Mouse (Mus musculus) Patski (cell line): ENCODE data around the gene March2. TPM values are rescaled to one million over a fixed set of nuclear protein-coding genes. Genes with fewer than 3 reads are reported as not detected.
A peak's percentile ranks its signal among the peaks of the same experiment; 100 is the strongest.

Source experiments
- ATAC-seq: fragments of 100-300 bp; one replicate; pipeline ENCODE4 v1.8.0; 2021
- CTCF ChIA-PET: fragments of 350-600 bp; sonication (Branson Sonifier 250); formaldehyde crosslinking; loops from one replicate; lab custom pipeline; 2022; ENCODE audit warnings: inconsistent platforms; lab: Charles Lee
- POLR2A ChIA-PET: fragments of 350-600 bp; sonication (Branson Sonifier 250); formaldehyde crosslinking; loops from one replicate; lab custom pipeline; 2022; ENCODE audit warnings: antibody characterized with exemption, inconsistent platforms; lab: Charles Lee
- DNase-seq: peaks from one replicate; pipeline ENCODE4 v3.0.0-alpha.2; 2011; ENCODE audit warnings: low read depth, low spot score
- H3K27me3 ChIP-seq: fragments of 371-371 bp; one replicate; pipeline ENCODE4 v1.5.1; 2021
- CTCF ChIP-seq: fragments of 100-300 bp; IDR thresholded peaks from one replicate; pipeline ENCODE4 v1.5.1; 2021
- in situ Hi-C: fragments of 300-500 bp; cut with MboI; formaldehyde crosslinking; loops from 3 replicates; pipeline ENCODE4 v1.11.1; 2018; ENCODE audit warnings: low pct_unique_long_range_greater_than_20kb, mixed read lengths
- polyA plus RNA-seq: library from polyadenylated mRNA; unstranded; gene quantifications from one replicate; pipeline ENCODE4 v1.2.3, GENCODE M21; 2021

March2 gene
- polyA plus RNA-seq = 77.2 TPM

DNA sequence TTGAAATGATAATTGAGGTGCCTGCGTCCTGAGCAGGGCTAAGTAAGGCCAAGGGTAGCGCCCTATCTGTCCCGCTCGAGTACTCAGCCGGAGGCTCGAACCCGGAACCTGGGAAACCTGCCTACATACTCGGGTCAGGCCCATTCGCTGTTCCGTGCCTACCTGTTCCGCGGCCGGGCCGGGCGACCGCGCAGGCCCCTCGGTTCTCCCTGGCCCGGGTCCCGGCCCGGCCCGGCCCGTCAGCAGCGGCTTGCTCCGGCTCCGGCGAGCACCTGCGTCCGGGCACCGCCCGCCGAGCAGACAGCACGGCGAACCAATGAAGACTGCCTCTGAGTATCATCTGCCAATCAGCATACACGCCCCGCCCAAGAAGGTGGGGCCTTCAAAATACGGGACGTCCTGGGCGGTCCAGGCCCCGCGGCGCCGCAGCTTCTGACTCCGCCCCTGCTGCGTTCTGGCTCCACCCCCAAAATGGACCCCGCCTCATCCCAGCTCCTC lies at the start of gene March2:
TSS of gene March2 (minus strand) at position 287 of the 498 bp plus-strand sequence.
- ATAC-seq (peak; percentile 99), DNase-seq (peak; percentile 59)
- no peak for TF ChIP-seq CTCF
- H3K27me3 ChIP-seq = no peaks in the 10 kb centered on the region
- in situ Hi-C loops = no loop called here
- POLR2A ChIA-PET = interaction anchor here (1.2 kb wide), 1 partner anchor 20 kb away, joined by 3 read pairs; no protein-coding TSS in a partner anchor
- CTCF ChIA-PET = interaction anchor here (1.2 kb wide), 1 partner anchor 11 kb away, joined by 4 read pairs; no protein-coding TSS in a partner anchor

- H3K27me3 ChIP-seq = no peaks in the 10 kb centered on the region
- DNase-seq = no peak
- ChIA-PET CTCF (no interaction called here), POLR2A (no interaction called here)
- TF ChIP-seq CTCF = no peak
- in situ Hi-C loops = no loop called here
- ATAC-seq = no peak
Observed at GRCm38 (mm10) chr17:33766389-33766788, 47.9 kb upstream of the March2 start.

DNA sequence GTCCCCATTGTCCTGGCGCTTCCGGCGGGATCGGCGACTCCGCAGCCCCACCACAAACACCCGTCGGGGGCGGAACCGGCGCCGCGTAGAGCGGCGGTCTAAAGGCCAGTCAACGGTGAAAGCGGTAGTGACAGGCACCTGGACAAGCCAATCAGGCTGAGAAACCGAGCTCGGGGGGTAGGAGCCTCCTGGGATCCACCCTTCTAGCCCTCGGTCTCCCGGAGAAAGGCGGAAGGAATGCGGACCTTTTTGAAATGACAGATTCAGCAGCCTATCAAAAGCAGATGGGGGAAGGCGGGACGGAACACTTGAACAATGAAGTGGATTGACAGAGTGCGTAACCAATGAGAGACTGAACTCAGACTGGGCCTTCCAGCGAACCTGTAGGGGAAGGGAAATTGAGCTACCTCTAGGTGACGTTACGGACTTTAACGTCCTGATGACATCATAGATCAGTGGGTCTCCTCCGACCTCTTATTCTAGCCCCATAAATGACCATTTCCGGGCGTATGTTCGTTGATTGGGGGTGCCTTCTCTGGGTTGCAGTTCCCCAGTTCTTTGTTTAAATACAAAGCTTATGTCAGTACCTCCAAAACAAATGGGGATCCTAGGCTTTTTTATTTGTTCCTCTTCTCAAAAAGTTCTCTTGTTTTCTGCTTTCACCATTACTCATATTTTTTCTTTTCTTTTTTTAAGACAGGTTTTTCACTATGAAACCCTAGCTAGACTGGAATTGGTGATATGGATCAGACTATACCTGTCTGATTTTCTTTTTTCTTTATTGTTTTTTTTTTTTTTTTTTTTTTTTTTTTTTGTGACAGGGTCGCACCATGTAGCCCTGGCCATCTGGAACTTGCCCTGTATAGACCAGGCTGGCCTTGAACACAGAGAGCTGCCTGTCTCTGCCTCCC lies 42.0 kb upstream of the March2 start, which contains the start of gene Rab11b:
TSS of gene Rab11b (minus strand) at position 276 of the 911 bp plus-strand sequence.
- H3K27me3 ChIP-seq = no peaks in the 10 kb centered on the region
- peak; percentile 98 for ATAC-seq
- in situ Hi-C loops = no loop called here
- peak; percentile 100 for DNase-seq
- no peak for TF ChIP-seq CTCF
- ChIA-PET CTCF (interaction anchor here (1.1 to 2.1 kb wide), 6 partner anchors 14 to 38 kb away, joined by 3 to 14 read pairs (median 4); no protein-coding TSS in a partner anchor), POLR2A (interaction anchor here (1.6 to 1.9 kb wide), 2 partner anchors 22 to 25 kb away, joined by 4 to 7 read pairs; partner anchors contain the start of gene Angptl4)

DNA sequence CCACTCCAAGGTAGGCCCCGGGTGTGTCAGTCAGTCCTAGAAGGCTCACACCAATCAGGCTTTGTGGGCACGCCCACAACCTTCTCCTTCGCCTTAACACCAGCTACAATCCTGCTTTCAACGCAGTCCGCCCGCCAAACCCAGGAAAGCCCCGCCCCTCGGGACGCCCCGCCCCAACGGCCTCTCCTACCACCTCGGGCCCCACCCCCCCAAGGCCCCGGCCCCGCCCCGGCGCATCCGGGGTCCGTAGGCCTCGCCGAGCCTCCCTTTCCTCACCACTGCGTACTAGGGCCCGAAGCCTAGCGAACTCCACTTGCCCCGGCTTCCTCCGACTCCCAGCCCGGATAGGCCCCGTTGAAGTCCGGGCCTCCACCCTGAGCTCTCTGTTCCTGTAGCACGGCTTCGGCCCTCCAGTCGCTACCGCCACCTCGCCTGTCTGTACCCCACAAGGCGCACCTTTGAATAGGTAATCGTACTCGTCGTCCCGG lies 41.3 kb upstream of the March2 start:
- no peak for TF ChIP-seq CTCF
- H3K27me3 ChIP-seq = no peaks in the 10 kb centered on the region
- DNase-seq = no peak
- ChIA-PET CTCF (interaction anchor here (1.3 to 2.1 kb wide), 2 partner anchors 19 to 23 kb away, joined by 4 to 14 read pairs; no protein-coding TSS in a partner anchor), POLR2A (interaction anchor here (1.6 to 1.9 kb wide), 2 partner anchors 23 to 25 kb away, joined by 4 to 7 read pairs; partner anchors contain the start of gene Angptl4)
- ATAC-seq = peak; percentile 24
- in situ Hi-C loops = no loop called here

GRCm38 (mm10) chr17:33757231-33757630 lies 38.8 kb upstream of the March2 start:
- POLR2A ChIA-PET = no interaction called here
- no peaks in the 10 kb centered on the region for H3K27me3 ChIP-seq
- DNase-seq = no peak
- CTCF ChIA-PET = interaction anchor here (1.8 to 1.9 kb wide), 2 partner anchors 22 to 25 kb away, joined by 5 to 6 read pairs; partner anchors contain the start of gene Angptl4
- in situ Hi-C loops = no loop called here
- ATAC-seq = no peak
- TF ChIP-seq CTCF = no peak

DNA sequence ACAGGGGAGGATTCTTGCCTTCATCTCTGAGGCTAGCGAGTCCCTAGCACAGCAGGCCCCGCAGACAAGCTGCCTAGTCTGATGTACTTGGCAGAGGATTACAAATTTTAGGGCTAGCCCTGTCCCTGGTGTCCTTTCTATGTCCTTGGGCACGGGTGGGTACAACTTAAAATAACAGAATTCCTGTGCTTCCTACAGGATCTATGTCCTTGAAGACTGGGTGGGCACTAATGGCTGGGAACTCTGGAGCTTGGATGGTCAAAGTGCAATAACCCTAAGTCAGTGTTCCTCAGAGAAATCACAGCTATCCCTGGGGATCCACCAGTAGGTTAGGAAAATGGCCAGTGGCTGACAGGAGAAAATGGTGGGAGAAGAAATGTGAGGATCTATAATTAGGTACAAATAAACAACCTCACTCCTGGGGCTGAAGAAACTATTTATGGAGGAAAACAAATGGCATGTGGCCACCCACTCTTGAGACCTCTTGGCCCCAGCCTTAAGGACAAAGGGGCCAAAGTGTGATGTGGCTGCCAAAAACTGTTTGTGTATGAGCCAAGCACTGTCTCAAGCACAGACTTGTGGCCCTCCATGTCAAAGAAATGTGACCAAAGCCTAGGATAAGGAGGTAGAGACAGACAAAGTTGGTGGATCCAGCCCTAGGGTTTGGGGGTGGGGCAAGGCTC lies 37.8 kb upstream of the March2 start:
- no peaks in the 10 kb centered on the region for H3K27me3 ChIP-seq
- in situ Hi-C loops = no loop called here
- no peak for DNase-seq
- CTCF ChIA-PET = interaction anchor here (1.2 kb wide), 1 partner anchor 36 kb away, joined by 3 read pairs; no protein-coding TSS in a partner anchor
- no peak for TF ChIP-seq CTCF
- POLR2A ChIA-PET = no interaction called here
- ATAC-seq = no peak

DNA sequence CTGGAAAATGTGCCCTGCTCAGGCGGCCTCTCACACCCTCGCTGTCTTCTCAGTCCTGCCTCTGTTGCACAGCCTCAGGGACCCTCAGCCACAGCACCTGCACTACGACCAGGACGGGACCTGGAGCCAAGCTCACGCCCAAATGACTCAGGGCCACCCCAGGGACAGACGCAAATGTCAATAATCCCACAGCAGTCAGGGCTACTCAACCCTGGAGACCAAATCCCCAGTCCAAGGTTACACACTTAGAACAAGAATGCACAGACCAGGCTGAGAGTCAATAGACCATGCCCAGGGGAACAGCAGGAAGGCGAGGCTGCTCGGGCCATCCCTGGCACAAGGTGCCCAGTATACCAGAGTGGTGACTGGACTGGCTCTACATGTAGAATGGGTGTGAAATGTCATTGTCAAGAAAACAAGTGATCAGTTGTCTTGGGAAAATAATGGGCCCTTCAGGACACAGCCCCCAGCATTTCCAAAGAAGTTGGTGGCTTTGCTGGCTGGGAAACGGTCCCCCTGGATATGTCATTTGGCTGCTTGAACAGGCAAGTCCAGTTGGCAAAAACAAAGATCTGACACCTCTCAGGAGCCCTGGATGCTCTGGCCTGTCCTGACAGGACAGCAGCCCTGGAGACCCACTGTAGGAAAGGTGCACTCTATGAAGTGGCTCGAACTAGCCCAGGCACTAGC lies 37.1 kb upstream of the March2 start:
- ChIA-PET CTCF (interaction anchor here (0.7 to 1.2 kb wide), 3 partner anchors 24 to 56 kb away, joined by 3 to 4 read pairs (median 3); no protein-coding TSS in a partner anchor), POLR2A (interaction anchor here (1.0 kb wide), 1 partner anchor 27 kb away, joined by 3 read pairs; no protein-coding TSS in a partner anchor)
- peak; percentile 66 for DNase-seq
- TF ChIP-seq CTCF = no peak
- ATAC-seq = peak; percentile 34
- no peaks in the 10 kb centered on the region for H3K27me3 ChIP-seq
- in situ Hi-C loops = no loop called here

DNA sequence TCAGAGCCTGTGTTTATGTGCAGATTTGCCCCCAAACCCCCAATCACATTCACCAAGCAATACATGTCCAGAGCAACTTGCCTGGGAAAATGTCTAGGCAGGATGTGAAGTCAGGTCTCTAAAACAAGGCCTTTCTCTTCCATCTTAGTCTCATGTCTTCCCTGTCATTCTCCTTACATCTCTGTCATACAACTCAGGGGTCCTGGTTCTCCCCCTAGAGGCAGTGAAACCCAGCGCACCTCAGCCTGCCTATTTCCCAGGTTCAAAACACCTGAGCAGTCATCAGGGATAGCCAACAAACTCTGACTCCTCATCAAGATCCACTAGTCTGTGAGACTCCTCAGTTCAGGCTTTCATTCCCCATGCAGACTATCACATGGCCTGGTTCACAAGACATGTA lies 36.2 kb upstream of the March2 start:
- in situ Hi-C loops = no loop called here
- POLR2A ChIA-PET = interaction anchor here (1.0 kb wide), 1 partner anchor 28 kb away, joined by 3 read pairs; no protein-coding TSS in a partner anchor
- ATAC-seq (no peak), DNase-seq (no peak)
- CTCF ChIA-PET = interaction anchor here (0.7 to 0.9 kb wide), 2 partner anchors 25 to 57 kb away, joined by 3 to 4 read pairs; no protein-coding TSS in a partner anchor
- H3K27me3 ChIP-seq = no peaks in the 10 kb centered on the region
- TF ChIP-seq CTCF = no peak

DNA sequence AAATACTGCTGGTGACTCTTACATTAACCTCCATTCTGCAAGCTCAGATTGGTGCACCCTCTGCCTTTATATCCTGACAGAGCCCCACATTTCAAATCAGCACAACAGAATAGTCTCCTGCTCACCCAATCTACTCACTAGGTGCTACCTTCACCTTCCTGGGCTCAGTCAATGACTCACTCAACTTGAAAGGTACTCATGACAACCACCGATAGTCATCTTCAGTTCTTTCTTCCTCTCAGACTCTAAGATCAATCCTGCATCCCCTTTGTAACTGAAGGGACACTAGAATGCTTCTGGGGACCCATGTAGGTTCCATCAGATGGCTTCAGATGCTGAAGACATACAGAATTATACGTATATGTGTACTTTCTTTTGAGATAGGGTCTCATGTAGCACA lies 33.8 kb upstream of the March2 start:
- CTCF ChIA-PET = no interaction called here
- TF ChIP-seq CTCF = no peak
- ATAC-seq (no peak), DNase-seq (no peak)
- in situ Hi-C loops = no loop called here
- POLR2A ChIA-PET = interaction anchor here (0.6 kb wide), 1 partner anchor 67 kb away, joined by 6 read pairs; no protein-coding TSS in a partner anchor
- H3K27me3 ChIP-seq = no peaks in the 10 kb centered on the region
